19 mouse cellular contexts compared by ENCODE assay signal in genomic region chr2:169388569-169388968, GRCm38 (mm10).
DNase-seq lines count a peak whose midpoint lies in the region; ATAC-seq lines count a peak whose summit lies in the region.
"Had no signal": no experiment of that assay in that cellular context is flagged by ENCODE, and none has a peak within 500 bp of the region (broad histone marks: within the 10 kb centered on the region; RNA-seq: fewer than 3 reads in every experiment).

No protein-coding gene starts in this region.

- no peak; the same call in 1 of the 2 replicates for ATAC-seq in forebrain, embryonic 12.5 days (ENCODE audit: low FRiP score)
- ATAC-seq in forebrain, embryonic 15.5 days (replicated peaks) = no peak
- no peak for ATAC-seq in midbrain, embryonic 12.5 days (ENCODE audit: low FRiP score, low read depth)
- ATAC-seq in midbrain, embryonic 15.5 days (replicated peaks) = no peak
- ATAC-seq in hindbrain, embryonic 13.5 days (ENCODE audit: low FRiP score) = no peak

- peaks cover 19% of the 10 kb centered on the region; the same call in 1 of the 2 replicates for H3K4me1 ChIP-seq in forebrain, embryonic 12.5 days
- H3K4me1 ChIP-seq in forebrain, embryonic 15.5 days = peaks cover 23% of the 10 kb centered on the region
- H3K4me1 ChIP-seq in midbrain, embryonic 12.5 days = peaks cover 7% of the 10 kb centered on the region; the same call in 1 of the 2 replicates
- H3K4me1 ChIP-seq in midbrain, embryonic 15.5 days = peaks cover 14% of the 10 kb centered on the region; the same call in 1 of the 2 replicates
- peaks cover 23% of the 10 kb centered on the region for H3K4me1 ChIP-seq in hindbrain, embryonic 13.5 days (replicated peaks)
- H3K4me1 ChIP-seq: embryonic facial prominence, embryonic 15.5 days; heart, embryonic 13.5 days had no signal

- no peak overlapping the region for H3K4me3 ChIP-seq in forebrain, embryonic 12.5 days (replicated peaks)
- no peak overlapping the region for H3K4me3 ChIP-seq in forebrain, embryonic 15.5 days
- H3K4me3 ChIP-seq in midbrain, embryonic 12.5 days = no peak overlapping the region
- H3K4me3 ChIP-seq in midbrain, embryonic 15.5 days = no peak overlapping the region
- H3K4me3 ChIP-seq in hindbrain, embryonic 13.5 days = no peak overlapping the region
- H3K4me3 ChIP-seq: embryonic facial prominence, embryonic 15.5 days; erythroblast, embryonic 14.5 days; gastrocnemius, adult 2 months; heart, embryonic 13.5 days had no signal

- no peak overlapping the region for H3K4me2 ChIP-seq in forebrain, embryonic 12.5 days
- H3K4me2 ChIP-seq in forebrain, embryonic 15.5 days (replicated peaks) = no peak overlapping the region
- no peak overlapping the region for H3K4me2 ChIP-seq in midbrain, embryonic 12.5 days (replicated peaks)
- H3K4me2 ChIP-seq in midbrain, embryonic 15.5 days = no peak overlapping the region
- H3K4me2 ChIP-seq in hindbrain, embryonic 13.5 days = no peak overlapping the region
- H3K4me2 ChIP-seq: embryonic facial prominence, embryonic 15.5 days; heart, embryonic 13.5 days had no signal

- 71% methylated on average over 8 of the region's 8 CpGs for WGBS in forebrain, embryonic 12.5 days
- WGBS in forebrain, embryonic 15.5 days = 72% methylated on average over 8 of the region's 8 CpGs
- 73% methylated on average over 8 of the region's 8 CpGs for WGBS in midbrain, embryonic 12.5 days
- WGBS in midbrain, embryonic 15.5 days = 69% methylated on average over 8 of the region's 8 CpGs
- 88% methylated on average over 8 of the region's 8 CpGs for WGBS in hindbrain, embryonic 13.5 days

- 0 out of 2 replicates have a peak overlapping the region, but pooled peaks have one; percentile 20 for H3K27ac ChIP-seq in forebrain, embryonic 12.5 days
- no peak overlapping the region for H3K27ac ChIP-seq in forebrain, embryonic 15.5 days (replicated peaks)
- H3K27ac ChIP-seq in midbrain, embryonic 12.5 days (replicated peaks) = 0 out of 2 replicates have a peak overlapping the region, but pooled peaks have one; percentile 7
- H3K27ac ChIP-seq in midbrain, embryonic 15.5 days = no peak overlapping the region
- H3K27ac ChIP-seq in hindbrain, embryonic 13.5 days = no peak overlapping the region
- H3K27ac ChIP-seq: embryonic facial prominence, embryonic 15.5 days; gastrocnemius, adult 2 months; heart, embryonic 13.5 days had no signal

- no peaks in the 10 kb centered on the region for H3K27me3 ChIP-seq in forebrain, embryonic 12.5 days
- no peaks in the 10 kb centered on the region for H3K27me3 ChIP-seq in forebrain, embryonic 15.5 days
- no peaks in the 10 kb centered on the region for H3K27me3 ChIP-seq in midbrain, embryonic 12.5 days
- no peaks in the 10 kb centered on the region for H3K27me3 ChIP-seq in midbrain, embryonic 15.5 days (replicated peaks)
- H3K27me3 ChIP-seq in hindbrain, embryonic 13.5 days = no peaks in the 10 kb centered on the region
- H3K27me3 ChIP-seq: embryonic facial prominence, embryonic 15.5 days; heart, embryonic 13.5 days had no signal

- no peaks in the 10 kb centered on the region for H3K36me3 ChIP-seq in forebrain, embryonic 12.5 days (replicated peaks)
- H3K36me3 ChIP-seq in forebrain, embryonic 15.5 days = no peaks in the 10 kb centered on the region
- H3K36me3 ChIP-seq in midbrain, embryonic 12.5 days = no peaks in the 10 kb centered on the region
- H3K36me3 ChIP-seq in midbrain, embryonic 15.5 days (replicated peaks) = no peaks in the 10 kb centered on the region
- H3K36me3 ChIP-seq in hindbrain, embryonic 13.5 days = no peaks in the 10 kb centered on the region
- H3K36me3 ChIP-seq: embryonic facial prominence, embryonic 15.5 days; heart, embryonic 13.5 days had no signal

- H3K9me3 ChIP-seq in forebrain, embryonic 12.5 days = no peaks in the 10 kb centered on the region
- no peaks in the 10 kb centered on the region for H3K9me3 ChIP-seq in forebrain, embryonic 15.5 days
- no peaks in the 10 kb centered on the region for H3K9me3 ChIP-seq in midbrain, embryonic 12.5 days
- no peaks in the 10 kb centered on the region for H3K9me3 ChIP-seq in midbrain, embryonic 15.5 days
- no peaks in the 10 kb centered on the region for H3K9me3 ChIP-seq in hindbrain, embryonic 13.5 days
- H3K9me3 ChIP-seq: embryonic facial prominence, embryonic 15.5 days; heart, embryonic 13.5 days had no signal

- no peak overlapping the region for H3K9ac ChIP-seq in forebrain, embryonic 12.5 days
- no peak overlapping the region for H3K9ac ChIP-seq in forebrain, embryonic 15.5 days (replicated peaks)
- no peak overlapping the region for H3K9ac ChIP-seq in midbrain, embryonic 12.5 days (replicated peaks)
- no peak overlapping the region for H3K9ac ChIP-seq in midbrain, embryonic 15.5 days
- H3K9ac ChIP-seq in hindbrain, embryonic 13.5 days = no peak overlapping the region
- H3K9ac ChIP-seq: embryonic facial prominence, embryonic 15.5 days; heart, embryonic 13.5 days had no signal

- DNase-seq in thymus, postnatal 0 days (ENCODE audit: low spot score) = peak; percentile 10
- no peak for DNase-seq in thymus, postnatal 4 days
- no peak for DNase-seq in heart, adult 9 months (ENCODE audit: low spot score in 2 of 2)
- DNase-seq: adrenal gland, postnatal 10 days; cerebellum, adult 11 months; cerebellum, adult 8-10 months; cerebellum, postnatal 14 days; embryo, embryonic 11 days; gastrocnemius, adult 2 months; gastrocnemius, postnatal 25 days; heart, postnatal 36 days had no signal

Comparison
In these comparisons a context has a peak if more than half of its experiments do, and no peak if none do; other contexts are left out.
1. H3K27ac ChIP-seq: peak in forebrain, embryonic 12.5 days (single experiment) and midbrain, embryonic 12.5 days (single experiment); none in forebrain, embryonic 15.5 days (single experiment), midbrain, embryonic 15.5 days (single experiment) and hindbrain, embryonic 13.5 days (single experiment).